Comparison of ENCODE assay signal across 20 mouse cellular contexts in the genomic region with DNA sequence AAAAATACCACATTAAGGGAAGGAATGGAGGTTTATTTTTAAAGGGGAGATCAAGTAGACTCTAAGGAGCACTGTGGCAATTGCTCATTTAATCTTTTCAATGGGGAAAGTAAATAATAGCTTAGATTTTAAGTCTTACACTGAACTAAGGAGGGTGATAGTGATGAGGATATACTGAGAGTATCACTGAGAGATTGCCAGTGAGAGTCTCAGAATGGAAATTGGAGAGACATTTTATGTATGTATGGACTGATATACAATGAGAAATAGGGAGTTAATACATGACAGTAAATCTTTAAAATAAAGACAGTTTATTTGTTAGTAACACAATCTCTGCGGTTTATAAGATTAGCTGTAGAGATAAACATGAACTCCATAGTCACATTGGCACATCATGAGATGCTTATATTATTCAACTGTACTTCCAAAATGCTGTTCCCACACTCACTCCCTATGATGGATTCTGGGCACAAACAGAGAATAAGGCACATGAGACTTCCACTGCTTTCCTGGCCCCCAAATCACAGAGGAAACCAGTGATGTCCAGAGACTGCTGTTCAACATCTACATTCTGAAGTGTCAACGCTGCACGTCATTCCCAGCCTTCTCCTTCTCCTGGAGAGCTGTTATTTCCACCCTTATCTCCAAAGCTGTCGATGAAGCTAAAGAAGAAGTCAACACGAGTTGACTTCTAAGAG.
DNase-seq lines count a peak whose midpoint lies in the region; ATAC-seq and TF ChIP-seq lines count a peak whose summit lies in the region.
"Had no signal": no experiment of that assay in that cellular context is flagged by ENCODE, and none has a peak within 500 bp of the region (broad histone marks: within the 10 kb centered on the region; RNA-seq: fewer than 3 reads in every experiment).

No protein-coding gene starts in this region.

- H3K36me3 ChIP-seq in heart, embryonic 12.5 days: no peaks in the 10 kb centered on the region
- H3K36me3 ChIP-seq in intestine, embryonic 16.5 days (ENCODE audit: control insufficient read depth, insufficient read depth, low read length): no peaks in the 10 kb centered on the region
- no peaks in the 10 kb centered on the region for H3K36me3 ChIP-seq in intestine, embryonic 15.5 days
- H3K36me3 ChIP-seq in lung, postnatal 0 days (ENCODE audit: insufficient read depth, low read length): no peaks in the 10 kb centered on the region
- H3K36me3 ChIP-seq: embryonic facial prominence, embryonic 15.5 days; forebrain, embryonic 10.5 days; hindbrain, embryonic 12.5 days had no signal

- no peak for TF ChIP-seq EP300 in lung, postnatal 0 days (IDR thresholded peaks at IDR 0.05)

- H3K4me1 ChIP-seq in heart, embryonic 12.5 days (replicated peaks): peaks cover 12% of the 10 kb centered on the region
- no peaks in the 10 kb centered on the region for H3K4me1 ChIP-seq in intestine, embryonic 16.5 days (ENCODE audit: control insufficient read depth, insufficient read depth, low read length)
- H3K4me1 ChIP-seq in intestine, embryonic 15.5 days (replicated peaks): no peaks in the 10 kb centered on the region
- no peaks in the 10 kb centered on the region for H3K4me1 ChIP-seq in lung, postnatal 0 days (ENCODE audit: insufficient read depth, low read depth, low read length)
- H3K4me1 ChIP-seq: embryonic facial prominence, embryonic 15.5 days; forebrain, embryonic 10.5 days; hindbrain, embryonic 12.5 days had no signal

- WGBS in heart, embryonic 12.5 days: 14% methylated on average over 5 of the region's 5 CpGs
- 34% methylated on average over 5 of the region's 5 CpGs for WGBS in intestine, embryonic 16.5 days
- 49% methylated on average over 5 of the region's 5 CpGs for WGBS in intestine, embryonic 15.5 days
- 27% methylated on average over 5 of the region's 5 CpGs for WGBS in lung, postnatal 0 days

- H3K9me3 ChIP-seq in heart, embryonic 12.5 days (replicated peaks): no peaks in the 10 kb centered on the region
- no peaks in the 10 kb centered on the region for H3K9me3 ChIP-seq in intestine, embryonic 16.5 days (ENCODE audit: control insufficient read depth, low read length)
- no peaks in the 10 kb centered on the region for H3K9me3 ChIP-seq in intestine, embryonic 15.5 days
- H3K9me3 ChIP-seq in lung, postnatal 0 days (ENCODE audit: low read length): no peaks in the 10 kb centered on the region
- H3K9me3 ChIP-seq: embryonic facial prominence, embryonic 15.5 days; forebrain, embryonic 10.5 days; hindbrain, embryonic 12.5 days had no signal

- no peak overlapping the region for H3K4me3 ChIP-seq in heart, embryonic 12.5 days
- no peak overlapping the region for H3K4me3 ChIP-seq in intestine, embryonic 16.5 days (ENCODE audit: low read length)
- H3K4me3 ChIP-seq in intestine, embryonic 15.5 days (replicated peaks): no peak overlapping the region
- no peak overlapping the region for H3K4me3 ChIP-seq in lung, postnatal 0 days (ENCODE audit: low read depth, low read length)
- H3K4me3 ChIP-seq: embryonic facial prominence, embryonic 15.5 days; erythroblast, embryonic 14.5 days; forebrain, embryonic 10.5 days; gastrocnemius, adult 2 months; hindbrain, embryonic 12.5 days had no signal

- no peak for TF ChIP-seq CTCF in lung, postnatal 0 days (IDR thresholded peaks at IDR 0.05)

- no peak overlapping the region for H3K4me2 ChIP-seq in heart, embryonic 12.5 days
- H3K4me2 ChIP-seq in intestine, embryonic 16.5 days (ENCODE audit: low read depth, low read length): no peak overlapping the region
- no peak overlapping the region for H3K4me2 ChIP-seq in intestine, embryonic 15.5 days (replicated peaks)
- H3K4me2 ChIP-seq in lung, postnatal 0 days (replicated peaks; ENCODE audit: low read depth, low read length): no peak overlapping the region
- H3K4me2 ChIP-seq: embryonic facial prominence, embryonic 15.5 days; hindbrain, embryonic 12.5 days had no signal

- no peak for DNase-seq in heart, adult 8-10 months (ENCODE audit: low spot score)
- peak; percentile 11 for DNase-seq in lung, postnatal 0 days (ENCODE audit: low spot score)
- no peak for DNase-seq in lung, postnatal 25 days (ENCODE audit: low spot score)
- DNase-seq: adrenal gland, adult 2 months; adrenal gland, postnatal 25 days; cerebellum, adult 18-20 months; cerebellum, adult 9-11 months; cerebellum, postnatal 36 days; gastrocnemius, adult 2 months; gastrocnemius, postnatal 25 days; heart, postnatal 36 days had no signal

- no peak overlapping the region for H3K27ac ChIP-seq in heart, embryonic 12.5 days (ENCODE audit: poor library complexity, severe bottlenecking)
- H3K27ac ChIP-seq in intestine, embryonic 16.5 days (ENCODE audit: low read length): no peak overlapping the region
- no peak overlapping the region for H3K27ac ChIP-seq in intestine, embryonic 15.5 days
- H3K27ac ChIP-seq in lung, postnatal 0 days (ENCODE audit: low read length): no peak overlapping the region
- H3K27ac ChIP-seq: embryonic facial prominence, embryonic 15.5 days; forebrain, embryonic 10.5 days; gastrocnemius, adult 2 months; hindbrain, embryonic 12.5 days had no signal

- ATAC-seq in heart, embryonic 12.5 days (ENCODE audit: insufficient number of reproducible peaks, low FRiP score): 0 out of 2 replicates have a peak, but pooled peaks have one; percentile 53
- ATAC-seq in intestine, embryonic 16.5 days: 0 out of 2 replicates have a peak, but pooled peaks have one; percentile 16
- no peak for ATAC-seq in intestine, embryonic 15.5 days
- no peak; the same call in 1 of the 2 replicates for ATAC-seq in lung, postnatal 0 days
- ATAC-seq: forebrain, embryonic 14.5 days; intestine, postnatal 0 days had no signal

- no peak overlapping the region for H3K9ac ChIP-seq in heart, embryonic 12.5 days
- no peak overlapping the region for H3K9ac ChIP-seq in intestine, embryonic 16.5 days (ENCODE audit: low read depth, low read length)
- H3K9ac ChIP-seq in intestine, embryonic 15.5 days: no peak overlapping the region
- H3K9ac ChIP-seq in lung, postnatal 0 days (replicated peaks; ENCODE audit: low read depth): no peak overlapping the region
- H3K9ac ChIP-seq: embryonic facial prominence, embryonic 15.5 days; hindbrain, embryonic 12.5 days had no signal

- H3K27me3 ChIP-seq in heart, embryonic 12.5 days (replicated peaks): peaks cover 31% of the 10 kb centered on the region
- no peaks in the 10 kb centered on the region for H3K27me3 ChIP-seq in intestine, embryonic 16.5 days (replicated peaks; ENCODE audit: control insufficient read depth, insufficient read depth, low read length)
- H3K27me3 ChIP-seq in intestine, embryonic 15.5 days (replicated peaks): no peaks in the 10 kb centered on the region
- H3K27me3 ChIP-seq in lung, postnatal 0 days (replicated peaks; ENCODE audit: insufficient read depth, low read length): no peaks in the 10 kb centered on the region
- H3K27me3 ChIP-seq: embryonic facial prominence, embryonic 15.5 days; hindbrain, embryonic 12.5 days had no signal

Comparison
In these comparisons a context has a peak if more than half of its experiments do, and no peak if none do; other contexts are left out.
1. ATAC-seq: peak in heart, embryonic 12.5 days (single experiment) and intestine, embryonic 16.5 days (single experiment); none in intestine, embryonic 15.5 days (single experiment) and lung, postnatal 0 days (single experiment).